Mouse (Mus musculus) retina, adult 2 months (tissue): ENCODE data around the gene Gm19965.

ENCODE experiments used
- DNase-seq: peaks from one replicate; pipeline ENCODE4 v3.0.0-alpha.2; 2012; ENCODE audit warnings: low read depth, low spot score

Gene Gm19965

GRCm38 (mm10) chr1:116802683-116803082, at the start of gene Gm19965:
Gene Gm19965 (plus strand): TSS chr1:116802983.
- no peak for DNase-seq

GRCm38 (mm10) chr1:116782471-116782989, 20.3 kb upstream of the Gm19965 start:
- DNase-seq = no peak
